Mouse (Mus musculus) ES-Bruce4 (cell line): ENCODE measurements at regions not wholly inside any gene's neighbourhood (a gene's known extent, or its start where the extent isn't known, plus 50 kb on each side); places are given as distances from the start of the nearest gene placed in this dataset.

Experiments used
- H3K27ac ChIP-seq: 2 replicates; pipeline ENCODE4 v1.5.1; 2012; ENCODE audit warnings: low read length, inconsistent platforms; ENCODE audit not compliant: insufficient read depth
- H3K27me3 ChIP-seq: 2 replicates; pipeline ENCODE4 v1.6.1; 2012; ENCODE audit warnings: mild to moderate bottlenecking, low read length, inconsistent platforms; ENCODE audit not compliant: control insufficient read depth, poor library complexity, insufficient read depth, severe bottlenecking
- H3K36me3 ChIP-seq: 2 replicates; pipeline ENCODE4 v1.6.1; 2012; ENCODE audit warnings: inconsistent platforms, mild to moderate bottlenecking, low read length, moderate library complexity; ENCODE audit not compliant: control insufficient read depth, poor library complexity, insufficient read depth, severe bottlenecking
- H3K4me1 ChIP-seq: one replicate; pipeline ENCODE4 v1.8.1; 2011; ENCODE audit warnings: low read length; ENCODE audit not compliant: control insufficient read depth, insufficient read depth
- H3K4me3 ChIP-seq: 2 replicates; pipeline ENCODE4 v1.5.1; 2011; ENCODE audit warnings: low read depth, mild to moderate bottlenecking, low read length
- H3K9ac ChIP-seq: 2 replicates; pipeline ENCODE4 v1.6.1; 2012; ENCODE audit warnings: low read depth, mild to moderate bottlenecking, inconsistent platforms; ENCODE audit not compliant: poor library complexity, severe bottlenecking
- H3K9me3 ChIP-seq: replicated peaks from 2 replicates; pipeline ENCODE4 v1.6.1; 2012; ENCODE audit warnings: mild to moderate bottlenecking, low read length, inconsistent platforms; ENCODE audit not compliant: control insufficient read depth, poor library complexity, insufficient read depth, severe bottlenecking
- CTCF ChIP-seq: IDR thresholded peaks from one replicate; pipeline ENCODE4 v1.8.1; 2011; ENCODE audit warnings: low read depth, low read length
- EP300 ChIP-seq: IDR thresholded peaks from 2 replicates; pipeline ENCODE4 v1.6.1; 2011; ENCODE audit warnings: low read depth, low read length; ENCODE audit not compliant: insufficient read depth
- POLR2A ChIP-seq: IDR thresholded peaks from one replicate; pipeline ENCODE4 v1.8.1; 2011; ENCODE audit warnings: low read length; ENCODE audit not compliant: insufficient read depth

GRCm38 (mm10) chr16:5496051-5496685 is 240.4 kb upstream of the Eef2kmt start:
- Histone ChIP-seq H3K27ac (no peak overlapping the region), H3K27me3 (no peaks in the 10 kb centered on the region), H3K4me3 (no peak overlapping the region), H3K4me1 (no peaks in the 10 kb centered on the region), H3K9me3 (no peaks in the 10 kb centered on the region), H3K36me3 (no peaks in the 10 kb centered on the region), H3K9ac (no peak overlapping the region)
- TF ChIP-seq CTCF (no peak), POLR2A (no peak), EP300 (no peak)

DNA sequence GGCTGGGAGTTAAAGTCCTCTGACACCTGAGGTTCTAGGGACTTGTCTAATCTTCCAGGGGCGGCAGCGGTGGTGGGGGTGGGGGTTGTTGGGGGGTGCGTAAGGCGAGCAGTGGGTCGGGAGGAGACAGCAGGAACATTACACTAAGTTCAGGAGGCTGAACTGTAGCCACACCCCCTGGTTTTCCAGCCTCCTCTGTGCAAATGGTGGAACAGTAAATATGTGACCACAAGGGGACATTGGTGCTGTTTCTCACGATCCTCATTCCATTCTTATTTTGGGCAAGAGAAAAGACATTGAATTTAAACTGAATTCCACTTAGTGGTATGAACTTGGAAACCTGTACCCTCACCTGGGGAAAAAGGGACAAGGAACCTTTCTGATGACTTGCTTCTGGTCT is 237.6 kb upstream of the Eef2kmt start:
- Histone ChIP-seq H3K4me1 (no peaks in the 10 kb centered on the region), H3K4me3 (no peak overlapping the region), H3K9ac (no peak overlapping the region), H3K27me3 (no peaks in the 10 kb centered on the region), H3K9me3 (no peaks in the 10 kb centered on the region), H3K27ac (no peak overlapping the region), H3K36me3 (no peaks in the 10 kb centered on the region)
- TF ChIP-seq CTCF = no peak
- TF ChIP-seq EP300 = no peak
- no peak for TF ChIP-seq POLR2A

DNA sequence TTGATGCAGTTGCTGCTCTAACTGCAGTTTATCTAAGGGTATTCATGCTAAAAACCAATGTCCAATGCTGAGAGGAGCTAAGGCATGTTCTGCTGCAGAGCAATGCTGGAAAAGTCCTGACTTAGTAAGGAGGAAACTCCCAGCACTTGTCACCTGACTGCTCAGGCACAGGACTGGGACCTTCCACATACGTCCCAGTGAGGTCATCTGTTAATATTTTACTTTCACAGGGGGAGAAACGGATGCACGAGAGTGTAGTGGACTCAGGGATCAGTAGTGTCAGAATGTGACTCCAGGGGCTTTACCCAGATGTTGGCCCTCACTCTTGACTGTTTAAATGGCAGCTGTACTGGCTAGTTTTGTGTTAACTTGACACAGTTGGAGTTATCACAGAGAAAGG is 231.5 kb upstream of the Eef2kmt start:
- Histone ChIP-seq H3K9me3 (no peaks in the 10 kb centered on the region), H3K4me1 (no peaks in the 10 kb centered on the region), H3K9ac (no peak overlapping the region), H3K27me3 (no peaks in the 10 kb centered on the region), H3K27ac (no peak overlapping the region), H3K36me3 (no peaks in the 10 kb centered on the region), H3K4me3 (no peak overlapping the region)
- no peak for TF ChIP-seq CTCF
- no peak for TF ChIP-seq EP300
- TF ChIP-seq POLR2A = no peak

- H3K27ac ChIP-seq = no peak overlapping the region
- H3K9me3 ChIP-seq = no peaks in the 10 kb centered on the region
- H3K27me3 ChIP-seq = no peaks in the 10 kb centered on the region
- no peak overlapping the region for H3K9ac ChIP-seq
- H3K4me1 ChIP-seq = no peaks in the 10 kb centered on the region
- TF ChIP-seq POLR2A (no peak), CTCF (no peak), EP300 (no peak)
- no peak overlapping the region for H3K4me3 ChIP-seq
- H3K36me3 ChIP-seq = no peaks in the 10 kb centered on the region
These were observed 227.6 kb upstream of the Eef2kmt start for GRCm38 (mm10) chr16:5483337-5483736.

GRCm38 (mm10) chr16:5480148-5480547 is 224.4 kb upstream of the Eef2kmt start:
- Histone ChIP-seq H3K27ac (no peak overlapping the region), H3K4me3 (no peak overlapping the region), H3K4me1 (no peaks in the 10 kb centered on the region), H3K9me3 (no peaks in the 10 kb centered on the region), H3K9ac (no peak overlapping the region), H3K36me3 (no peaks in the 10 kb centered on the region), H3K27me3 (no peaks in the 10 kb centered on the region)
- TF ChIP-seq CTCF (no peak), EP300 (no peak), POLR2A (no peak)

GRCm38 (mm10) chr16:5478970-5479369 is 223.2 kb upstream of the Eef2kmt start:
- Histone ChIP-seq H3K9ac (no peak overlapping the region), H3K36me3 (no peaks in the 10 kb centered on the region), H3K27me3 (no peaks in the 10 kb centered on the region), H3K9me3 (no peaks in the 10 kb centered on the region), H3K27ac (no peak overlapping the region), H3K4me1 (no peaks in the 10 kb centered on the region), H3K4me3 (no peak overlapping the region)
- TF ChIP-seq CTCF = no peak
- no peak for TF ChIP-seq POLR2A
- TF ChIP-seq EP300 = no peak
